Mouse (Mus musculus): ENCODE measurements around the gene BC049715.
"Not testable (repeated sequence)": the region's sequence is repeated elsewhere in the genome, so short reads cannot be mapped to it uniquely, and the experiment has no call there.

The BC049715 gene

GRCm38 (mm10) chr6:136852762-136853161, 25.3 kb downstream of the BC049715 start:
- peak; percentile 44 for DNase-seq

GRCm38 (mm10) chr6:136854361-136854781, 26.9 kb downstream of the BC049715 start:
- peak; percentile 74 for DNase-seq

GRCm38 (mm10) chr6:136855183-136855582, 27.8 kb downstream of the BC049715 start:
- no peak for DNase-seq

- DNase-seq = peak; percentile 70
These were observed 28.7 kb downstream of the BC049715 start for GRCm38 (mm10) chr6:136856071-136856636.

GRCm38 (mm10) chr6:136857186-136857872, 29.9 kb downstream of the BC049715 start, which contains the start of gene Art4:
Art4 (minus strand) TSS chr6:136857733.
- peak; percentile 74 for DNase-seq

- no peak for DNase-seq
These were observed 30.4 kb downstream of the BC049715 start for GRCm38 (mm10) chr6:136857873-136858260.

GRCm38 (mm10) chr6:136858420-136858819, 31.0 kb downstream of the BC049715 start:
- DNase-seq = no peak

- peak; percentile 23 for DNase-seq
These were observed 33.6 kb downstream of the BC049715 start for GRCm38 (mm10) chr6:136861020-136861419.

GRCm38 (mm10) chr6:136865360-136865759, 37.9 kb downstream of the BC049715 start:
- no peak for DNase-seq

GRCm38 (mm10) chr6:136866150-136866549, 38.7 kb downstream of the BC049715 start:
- DNase-seq = no peak

- DNase-seq = no peak
These were observed 41.5 kb downstream of the BC049715 start for GRCm38 (mm10) chr6:136868921-136869320.

- DNase-seq = no peak
These were observed 47.2 kb downstream of the BC049715 start for GRCm38 (mm10) chr6:136874599-136874998.

GRCm38 (mm10) chr6:136875670-136876069, 48.2 kb downstream of the BC049715 start, which contains the start of gene Mgp:
Mgp (minus strand) TSS chr6:136875823.
- no peak for DNase-seq

- DNase-seq = no peak
These were observed 54.3 kb downstream of the BC049715 start for GRCm38 (mm10) chr6:136881678-136882077.

- no peak for DNase-seq
These were observed 56.0 kb downstream of the BC049715 start for GRCm38 (mm10) chr6:136883431-136883915.

GRCm38 (mm10) chr6:136883961-136884360, 56.5 kb downstream of the BC049715 start:
- DNase-seq = no peak

- DNase-seq = not testable (repeated sequence)
These were observed 57.3 kb downstream of the BC049715 start for GRCm38 (mm10) chr6:136884766-136885165.

- DNase-seq = no peak
These were observed 60.4 kb downstream of the BC049715 start for GRCm38 (mm10) chr6:136887854-136888253.

GRCm38 (mm10) chr6:136889067-136889466, 61.6 kb downstream of the BC049715 start:
- no peak for DNase-seq

GRCm38 (mm10) chr6:136889554-136889953, 62.1 kb downstream of the BC049715 start:
- no peak for DNase-seq
